Mouse (Mus musculus): Measurements from ENCODE around the gene Gpr1. TPM values are rescaled to one million over a fixed set of nuclear protein-coding genes. Genes with fewer than 3 reads are reported as not detected.

The Gpr1 gene
- polyA plus RNA-seq, 1 experiment from 2014 or later, result 0.66 TPM

GRCm38 (mm10) chr1:63213478-63214270 is 669 bp downstream of the Gpr1 start:
- Histone ChIP-seq H3K27me3 (replicated peaks) (no peaks in the 10 kb centered on the region), H3K4me1 (peaks cover 18% of the 10 kb centered on the region), H3K4me2 (peak overlapping the region; percentile 46), H3K9ac (0 out of 2 replicates have a peak overlapping the region, but pooled peaks have one; percentile 3), H3K27ac (peak overlapping the region; percentile 51), H3K9me3 (no peaks in the 10 kb centered on the region), H3K36me3 (replicated peaks) (no peaks in the 10 kb centered on the region), H3K4me3 (peak overlapping the region; percentile 18)
- WGBS, result 15% methylated on average over 22 of the region's 22 CpGs
- peak; percentile 69 for ATAC-seq (replicated peaks)

DNA sequence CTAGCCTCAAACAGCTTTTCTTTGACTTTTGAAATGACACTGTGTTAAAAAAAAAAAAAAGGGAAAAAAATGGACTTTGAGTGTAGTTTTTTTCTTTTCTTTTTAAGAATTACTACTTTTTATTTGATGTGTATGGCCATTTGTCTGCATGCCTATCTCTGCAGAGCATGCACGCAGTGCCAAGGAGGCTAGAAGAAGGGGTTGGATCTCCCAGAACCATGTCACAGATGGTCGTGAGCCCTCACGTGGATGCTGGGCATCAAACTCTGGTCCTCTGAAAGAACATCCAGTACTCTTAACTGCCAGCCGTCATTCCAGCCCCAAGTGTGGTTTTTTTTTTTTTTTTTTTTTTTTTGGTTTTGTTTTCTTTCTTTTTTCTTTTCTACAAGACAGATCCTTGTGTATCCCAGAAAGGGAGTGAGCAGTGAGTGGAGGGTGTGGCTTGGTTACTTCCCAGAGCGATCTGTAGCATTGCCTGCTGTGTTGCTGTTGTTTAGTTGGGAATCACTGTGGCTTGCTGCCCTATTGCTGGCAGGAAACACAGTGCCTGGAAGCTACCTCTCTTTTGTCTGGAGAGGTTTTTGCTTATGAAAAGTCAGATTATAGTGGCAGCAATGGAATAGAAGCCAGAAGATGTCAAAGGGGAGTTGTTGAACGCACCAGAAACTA is 4.3 kb downstream of the Gpr1 start:
- Histone ChIP-seq H3K9ac (no peak overlapping the region), H3K4me1 (peaks cover 22% of the 10 kb centered on the region), H3K36me3 (replicated peaks) (no peaks in the 10 kb centered on the region), H3K4me2 (no peak overlapping the region), H3K27me3 (replicated peaks) (no peaks in the 10 kb centered on the region), H3K9me3 (no peaks in the 10 kb centered on the region), H3K4me3 (no peak overlapping the region), H3K27ac (no peak overlapping the region)
- 17% methylated on average over 6 of the region's 6 CpGs for WGBS
- ATAC-seq (replicated peaks), result no peak

GRCm38 (mm10) chr1:63207607-63208006 is 6.7 kb downstream of the Gpr1 start:
- Histone ChIP-seq H3K36me3 (replicated peaks) (no peaks in the 10 kb centered on the region), H3K4me1 (peaks cover 23% of the 10 kb centered on the region), H3K27me3 (replicated peaks) (no peaks in the 10 kb centered on the region), H3K4me2 (no peak overlapping the region), H3K27ac (no peak overlapping the region), H3K9ac (no peak overlapping the region), H3K9me3 (no peaks in the 10 kb centered on the region), H3K4me3 (no peak overlapping the region)
- no peak for ATAC-seq (replicated peaks)
- 83% methylated on average over 3 of the region's 3 CpGs for WGBS

GRCm38 (mm10) chr1:63204660-63205394 is 9.5 kb downstream of the Gpr1 start:
- WGBS, result 11% methylated on average over 7 of the region's 7 CpGs
- no peak overlapping the region for H3K4me2 ChIP-seq
- 0 out of 2 replicates have a peak, but pooled peaks cover 4% of the 10 kb centered on the region for H3K9me3 ChIP-seq
- H3K36me3 ChIP-seq (replicated peaks), result no peaks in the 10 kb centered on the region
- no peak overlapping the region for H3K4me3 ChIP-seq
- H3K27ac ChIP-seq, result peak overlapping the region; percentile 86
- H3K9ac ChIP-seq, result 0 out of 2 replicates have a peak overlapping the region, but pooled peaks have one; percentile 6
- ATAC-seq (replicated peaks), result peak; percentile 46
- peaks cover 23% of the 10 kb centered on the region for H3K4me1 ChIP-seq
- H3K27me3 ChIP-seq (replicated peaks), result no peaks in the 10 kb centered on the region

GRCm38 (mm10) chr1:63203950-63204659 is 10.2 kb downstream of the Gpr1 start:
- Histone ChIP-seq H3K36me3 (replicated peaks) (no peaks in the 10 kb centered on the region), H3K27ac (peak overlapping the region; percentile 86), H3K4me1 (peaks cover 23% of the 10 kb centered on the region), H3K4me2 (no peak overlapping the region), H3K27me3 (replicated peaks) (no peaks in the 10 kb centered on the region), H3K9me3 (0 out of 2 replicates have a peak, but pooled peaks cover 4% of the 10 kb centered on the region), H3K9ac (0 out of 2 replicates have a peak overlapping the region, but pooled peaks have one; percentile 6), H3K4me3 (no peak overlapping the region)
- ATAC-seq (replicated peaks), result peak; percentile 91
- WGBS, result 5% methylated on average over 7 of the region's 7 CpGs

DNA sequence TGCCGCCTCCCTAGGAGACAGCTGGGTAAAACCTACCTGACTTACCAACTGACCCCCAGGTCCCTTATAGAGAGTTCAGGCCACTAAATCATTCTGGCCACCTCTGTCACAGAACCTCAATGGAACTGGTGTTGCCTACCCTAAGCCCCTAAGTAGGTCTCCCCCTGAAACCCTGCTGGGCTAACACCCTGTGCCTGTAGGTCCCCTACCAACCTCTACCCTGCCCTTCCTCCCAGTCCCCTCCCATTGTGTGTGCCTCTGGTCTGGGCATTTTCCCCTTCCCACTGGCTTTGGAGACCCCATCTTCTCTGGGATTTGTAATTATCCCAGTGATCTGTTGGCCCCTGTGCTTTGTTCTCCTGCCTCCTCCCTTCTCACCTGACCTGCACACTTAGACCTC is 10.9 kb downstream of the Gpr1 start:
- Histone ChIP-seq H3K36me3 (replicated peaks) (no peaks in the 10 kb centered on the region), H3K4me1 (peaks cover 23% of the 10 kb centered on the region), H3K27me3 (replicated peaks) (no peaks in the 10 kb centered on the region), H3K4me2 (no peak overlapping the region), H3K27ac (peak overlapping the region; percentile 86), H3K9me3 (0 out of 2 replicates have a peak, but pooled peaks cover 4% of the 10 kb centered on the region), H3K4me3 (no peak overlapping the region), H3K9ac (no peak overlapping the region)
- ATAC-seq (replicated peaks), result peak; percentile 57
- WGBS, result 78% methylated on average over 1 of the region's 1 CpGs

GRCm38 (mm10) chr1:63201672-63202071 is 12.7 kb downstream of the Gpr1 start:
- ATAC-seq (replicated peaks), result no peak
- H3K27me3 ChIP-seq (replicated peaks), result no peaks in the 10 kb centered on the region
- no peaks in the 10 kb centered on the region for H3K36me3 ChIP-seq (replicated peaks)
- H3K4me3 ChIP-seq, result no peak overlapping the region
- H3K4me2 ChIP-seq, result no peak overlapping the region
- H3K9me3 ChIP-seq, result 0 out of 2 replicates have a peak, but pooled peaks cover 4% of the 10 kb centered on the region
- H3K9ac ChIP-seq, result no peak overlapping the region
- 79% methylated on average over 1 of the region's 1 CpGs for WGBS
- H3K4me1 ChIP-seq, result peaks cover 23% of the 10 kb centered on the region
- H3K27ac ChIP-seq, result no peak overlapping the region

GRCm38 (mm10) chr1:63200322-63200721 is 14.0 kb downstream of the Gpr1 start:
- H3K27me3 ChIP-seq (replicated peaks), result no peaks in the 10 kb centered on the region
- H3K27ac ChIP-seq, result no peak overlapping the region
- no peaks in the 10 kb centered on the region for H3K36me3 ChIP-seq (replicated peaks)
- H3K4me3 ChIP-seq, result no peak overlapping the region
- H3K9ac ChIP-seq, result no peak overlapping the region
- no peak overlapping the region for H3K4me2 ChIP-seq
- ATAC-seq (replicated peaks), result no peak
- peaks cover 22% of the 10 kb centered on the region for H3K4me1 ChIP-seq
- 95% methylated on average over 18 of the region's 18 CpGs for WGBS
- H3K9me3 ChIP-seq, result 0 out of 2 replicates have a peak, but pooled peaks cover 4% of the 10 kb centered on the region

- Histone ChIP-seq H3K9ac (no peak overlapping the region), H3K4me2 (no peak overlapping the region), H3K27me3 (replicated peaks) (no peaks in the 10 kb centered on the region), H3K9me3 (0 out of 2 replicates have a peak, but pooled peaks cover 4% of the 10 kb centered on the region), H3K4me3 (no peak overlapping the region), H3K4me1 (peaks cover 13% of the 10 kb centered on the region), H3K27ac (no peak overlapping the region), H3K36me3 (replicated peaks) (no peaks in the 10 kb centered on the region)
- WGBS, result 95% methylated on average over 6 of the region's 6 CpGs
- no peak for ATAC-seq (replicated peaks)
Observed at GRCm38 (mm10) chr1:63199387-63199786, 15.0 kb downstream of the Gpr1 start.

- ATAC-seq (replicated peaks), result no peak
- WGBS, result 70% methylated on average over 5 of the region's 5 CpGs
Observed at GRCm38 (mm10) chr1:63195848-63196512, 18.4 kb downstream of the Gpr1 start.

More at GRCm38 (mm10) chr1:63195848-63196512, 18.4 kb downstream of the Gpr1 start:
- Histone ChIP-seq H3K27me3 (replicated peaks) (no peaks in the 10 kb centered on the region), H3K9me3 (0 out of 2 replicates have a peak, but pooled peaks cover 4% of the 10 kb centered on the region), H3K27ac (no peak overlapping the region), H3K4me2 (no peak overlapping the region), H3K4me3 (no peak overlapping the region), H3K36me3 (replicated peaks) (no peaks in the 10 kb centered on the region), H3K9ac (no peak overlapping the region), H3K4me1 (no peaks in the 10 kb centered on the region)

Data from midbrain, embryonic 15.5 days (tissue).